Mouse (Mus musculus): Measurements from ENCODE around the gene Olfr739. TPM values are rescaled to one million over a fixed set of nuclear protein-coding genes. Genes with fewer than 3 reads are reported as not detected.

Gene Olfr739
- not detected in 2 replicates for polyA plus RNA-seq (2021; fragmentation: Nextera tagmentation)
- long read RNA-seq, experiment 1 = 0 reads
- long read RNA-seq, experiment 2 = 0 reads

DNA sequence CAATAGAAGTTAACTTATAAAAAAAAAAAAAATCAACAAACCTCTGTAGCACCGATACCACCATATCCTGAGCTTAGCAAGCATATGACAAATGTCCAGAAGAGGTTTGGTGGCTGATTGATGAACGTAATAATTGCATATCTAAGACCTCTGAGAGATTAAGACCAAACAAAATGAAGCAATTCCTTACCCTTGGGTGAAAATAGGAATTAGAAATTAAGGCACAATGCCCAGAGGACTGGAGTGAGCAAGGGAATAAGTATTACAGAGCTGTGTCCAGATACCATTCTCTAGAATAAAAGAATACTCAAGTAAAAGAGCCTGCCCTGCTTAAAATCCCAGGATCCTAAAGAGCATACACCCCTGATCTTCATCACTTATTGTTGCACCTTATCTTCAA lies at the start of gene Olfr739:
Gene Olfr739 (plus strand): TSS at position 301 of the 400 bp plus-strand sequence.

DNA sequence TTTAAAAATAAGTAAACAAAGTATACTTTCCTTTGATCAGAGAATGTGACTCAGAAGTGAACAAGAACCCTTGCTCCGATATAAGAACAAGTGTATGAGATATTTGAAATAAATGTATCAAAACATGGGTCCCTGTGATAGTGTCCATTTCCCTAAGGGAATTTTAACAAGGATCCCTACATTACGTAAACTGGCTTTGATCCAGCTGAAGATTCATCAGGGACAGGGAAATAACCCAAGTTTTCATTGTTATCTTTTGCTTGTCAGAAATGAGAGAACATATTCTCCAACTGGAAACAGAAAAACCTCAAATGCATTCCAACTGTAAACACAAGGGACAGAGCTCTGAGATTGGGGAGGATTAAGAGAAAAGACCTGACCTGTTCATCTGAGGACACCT lies 37.6 kb upstream of the Olfr739 start, which contains the start of gene Olfr736:
Gene Olfr736 (plus strand): TSS at position 301 of the 400 bp plus-strand sequence.

DNA sequence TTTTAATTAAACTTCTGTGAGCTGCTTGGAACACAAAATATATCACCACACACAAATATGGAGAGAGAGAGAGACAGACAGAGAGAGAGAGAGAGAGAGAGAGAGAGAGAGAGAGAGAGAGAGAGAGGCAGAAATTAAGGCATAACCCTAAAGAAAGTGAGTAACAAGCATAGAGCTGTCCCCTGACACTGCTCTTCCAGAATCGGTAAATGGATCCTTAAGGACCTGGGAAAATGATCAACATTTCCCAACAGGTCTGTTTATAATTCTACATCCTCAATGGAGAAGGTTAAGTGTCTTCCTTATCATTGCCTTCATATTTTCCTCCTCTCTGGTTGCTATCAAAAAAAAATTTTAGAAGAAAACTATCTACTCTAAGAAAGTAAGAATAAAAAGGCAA lies 11.2 kb upstream of the Olfr739 start, which contains the start of gene Olfr738:
Gene Olfr738 (plus strand): TSS at position 301 of the 400 bp plus-strand sequence.

DNA sequence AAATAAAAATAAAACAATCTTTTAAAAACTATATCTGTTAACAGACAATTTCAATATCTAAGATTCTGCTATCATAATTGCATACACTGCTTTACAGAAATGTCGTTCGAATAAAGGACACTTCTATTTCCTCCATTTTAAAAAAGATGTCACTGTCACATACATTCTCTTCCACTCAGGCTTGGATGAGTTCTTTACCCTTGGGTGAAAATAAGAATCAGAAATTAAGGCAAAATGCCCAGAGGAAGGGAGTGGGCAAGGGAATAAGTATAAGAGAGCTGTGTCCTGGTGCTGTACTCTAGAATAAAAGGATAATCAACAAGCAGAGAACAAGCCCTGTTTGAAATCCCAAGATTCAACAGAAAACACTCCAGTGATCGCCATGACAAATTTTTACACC lies 26.8 kb downstream of the Olfr739 start, which contains the start of gene Olfr740:
Gene Olfr740 (plus strand): TSS at position 301 of the 400 bp plus-strand sequence.

DNA sequence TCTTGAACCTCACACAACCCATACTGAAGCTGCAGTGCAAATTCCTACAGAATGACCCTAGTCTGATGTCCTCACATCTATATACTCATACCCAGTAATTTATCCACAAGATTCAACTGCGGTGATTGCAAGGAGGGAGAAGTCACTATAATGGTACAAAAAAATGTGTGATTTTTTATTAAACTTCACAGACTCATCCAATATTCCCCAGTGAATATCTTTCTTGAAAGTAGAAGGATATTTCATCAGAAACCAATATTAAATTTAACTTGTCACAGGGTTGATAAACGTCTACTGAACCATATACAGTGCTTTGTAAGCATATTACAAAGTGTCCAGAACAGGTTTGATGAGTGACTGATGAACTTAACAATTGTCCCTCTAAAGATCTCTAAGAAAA lies 54.0 kb downstream of the Olfr739 start, which contains the start of gene Olfr741:
Gene Olfr741 (plus strand): TSS at position 301 of the 400 bp plus-strand sequence.

Other genes with a start within 250 kb of the Olfr739 start
- gene Olfr730, start 230.4 kb upstream of the Olfr739 start, polyA plus RNA-seq (2021; fragmentation: Nextera tagmentation) = not detected in 2 replicates
- gene Olfr731, start 176.8 kb upstream of the Olfr739 start, polyA plus RNA-seq (2021; fragmentation: Nextera tagmentation) = not detected in 2 replicates
- gene Olfr732, start 134.4 kb upstream of the Olfr739 start, polyA plus RNA-seq (2021; fragmentation: Nextera tagmentation) = not detected in 2 replicates
- not detected in 2 replicates for gene Olfr733, start 117.1 kb upstream of the Olfr739 start, polyA plus RNA-seq (2021; fragmentation: Nextera tagmentation)
- not detected in 2 replicates for gene Olfr734, start 91.9 kb upstream of the Olfr739 start, polyA plus RNA-seq (2021; fragmentation: Nextera tagmentation)
- gene Olfr735, start 69.8 kb upstream of the Olfr739 start, polyA plus RNA-seq (2021; fragmentation: Nextera tagmentation) = not detected in 2 replicates
- gene Tlr11, start 60.7 kb upstream of the Olfr739 start, polyA plus RNA-seq (2021; fragmentation: Nextera tagmentation) = not detected in 2 replicates
- not detected in 2 replicates for gene Olfr736, start 37.5 kb upstream of the Olfr739 start, polyA plus RNA-seq (2021; fragmentation: Nextera tagmentation)
- not detected in 2 replicates for gene Olfr738, start 11.1 kb upstream of the Olfr739 start, polyA plus RNA-seq (2021; fragmentation: Nextera tagmentation)
- not detected in 2 replicates for gene Olfr740, start 26.9 kb downstream of the Olfr739 start, polyA plus RNA-seq (2021; fragmentation: Nextera tagmentation)
- not detected in 2 replicates for gene Olfr741, start 54.1 kb downstream of the Olfr739 start, polyA plus RNA-seq (2021; fragmentation: Nextera tagmentation)
- gene Olfr742, start 85.0 kb downstream of the Olfr739 start, polyA plus RNA-seq (2021; fragmentation: Nextera tagmentation) = not detected in 2 replicates
- gene Olfr743, start 103.2 kb downstream of the Olfr739 start, polyA plus RNA-seq (2021; fragmentation: Nextera tagmentation) = not detected in 2 replicates
- gene Olfr744, start 196.3 kb downstream of the Olfr739 start, polyA plus RNA-seq (2021; fragmentation: Nextera tagmentation) = not detected in 2 replicates
- gene Olfr745, start 220.8 kb downstream of the Olfr739 start, polyA plus RNA-seq (2021; fragmentation: Nextera tagmentation) = not detected in 2 replicates
- gene Olfr746, start 228.5 kb downstream of the Olfr739 start, polyA plus RNA-seq (2021; fragmentation: Nextera tagmentation) = not detected in 2 replicates